9 mouse cellular contexts compared by ENCODE assay signal in the genomic region with DNA sequence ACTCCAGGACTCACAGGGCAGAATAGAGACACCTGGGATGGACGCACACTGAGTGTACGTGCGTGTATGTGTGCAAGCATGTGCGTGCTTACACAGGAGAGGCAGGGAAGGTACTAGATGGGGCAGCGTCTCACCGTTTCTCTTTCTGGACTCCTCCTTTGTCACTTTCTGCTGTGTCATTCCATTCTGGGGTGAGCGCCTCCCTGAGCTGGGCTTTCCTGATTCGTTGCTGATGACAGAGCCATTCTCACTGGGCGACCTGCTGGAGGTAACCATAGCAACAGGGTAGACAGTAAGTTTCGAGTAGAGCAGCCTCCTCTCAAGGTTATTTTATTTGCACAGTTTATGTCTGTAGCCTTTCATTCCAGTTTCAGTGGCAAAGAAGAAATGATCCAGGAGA.
DNase-seq lines count a peak whose midpoint lies in the region.
"Had no signal": no experiment of that assay in that cellular context is flagged by ENCODE, and none has a peak within 500 bp of the region (broad histone marks: within the 10 kb centered on the region; RNA-seq: fewer than 3 reads in every experiment).

No protein-coding gene starts in this region.

- 26% methylated on average over 10 of the region's 10 CpGs for WGBS in forebrain, embryonic 10.5 days

- DNase-seq in 416B (ENCODE audit: low read depth) = peak; percentile 5
- peak; percentile 71 for DNase-seq in Muller cell, postnatal 12 days (ENCODE audit: inconsistent ontology term)
- peak; percentile 34 for DNase-seq in forebrain, embryonic 10.5 days (ENCODE audit: extremely low spot score, low spot score)
- DNase-seq in left cerebral cortex, adult 11 months (ENCODE audit: low spot score) = peak; percentile 74
- DNase-seq in retina, postnatal 1 day = peak; percentile 68
- no peak for DNase-seq in urinary bladder, adult 2 months (ENCODE audit: low spot score)
- no peak for DNase-seq in cerebellum, postnatal 25 days
- DNase-seq in lung, postnatal 4 days = no peak

- H3K27ac ChIP-seq in forebrain, embryonic 10.5 days = peak overlapping the region; percentile 65; the same call in 1 of the 2 replicates
- H3K27ac ChIP-seq: limb, embryonic 15.5 days had no signal

- no peaks in the 10 kb centered on the region for H3K9me3 ChIP-seq in forebrain, embryonic 10.5 days
- H3K9me3 ChIP-seq: limb, embryonic 15.5 days had no signal

- no peaks in the 10 kb centered on the region for H3K36me3 ChIP-seq in forebrain, embryonic 10.5 days (replicated peaks)
- H3K36me3 ChIP-seq: limb, embryonic 15.5 days had no signal

- no peak overlapping the region for H3K4me3 ChIP-seq in forebrain, embryonic 10.5 days
- H3K4me3 ChIP-seq: limb, embryonic 15.5 days had no signal

- H3K4me1 ChIP-seq in forebrain, embryonic 10.5 days = peaks cover 20% of the 10 kb centered on the region

- H3K27me3 ChIP-seq in forebrain, embryonic 10.5 days (ENCODE audit: poor library complexity, severe bottlenecking) = no peaks in the 10 kb centered on the region
- H3K27me3 ChIP-seq: limb, embryonic 15.5 days had no signal

Comparison
In these comparisons a context has a peak if more than half of its experiments do, and no peak if none do; other contexts are left out.
1. DNase-seq: peak in 416B (single experiment), Muller cell, postnatal 12 days (single experiment), forebrain, embryonic 10.5 days (single experiment), left cerebral cortex, adult 11 months (single experiment) and retina, postnatal 1 day (single experiment); none in urinary bladder, adult 2 months (single experiment), cerebellum, postnatal 25 days (0 of 2) and lung, postnatal 4 days (0 of 2).